Mouse (Mus musculus): Measurements from ENCODE around the gene Pus7. TPM values are rescaled to one million over a fixed set of nuclear protein-coding genes. Genes with fewer than 3 reads are reported as not detected.

The Pus7 gene
- total and polyA plus RNA-seq, 3 experiments: 95.8 to 142 TPM; not detected in 1

DNA sequence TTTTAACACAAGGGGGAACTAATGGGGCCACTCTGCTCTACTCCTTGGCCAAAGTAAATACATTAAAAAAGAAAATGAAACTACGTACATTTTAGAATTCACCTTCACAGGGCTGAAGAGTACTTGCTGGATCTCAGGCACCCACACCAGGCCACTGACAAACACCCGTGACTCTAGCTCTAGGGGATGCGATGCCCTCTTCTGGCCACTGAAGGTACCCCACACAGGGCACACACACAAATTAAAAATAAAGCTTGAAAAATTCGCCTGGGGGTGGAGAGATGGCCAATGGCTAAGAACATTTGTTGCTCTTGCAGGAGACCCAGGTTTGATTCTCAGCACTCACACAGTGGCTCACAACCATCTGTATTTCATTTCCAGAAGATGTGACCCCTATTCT is 27.1 kb downstream of the Pus7 start:
- H3K4me3 ChIP-seq (ENCODE audit: control insufficient read depth in 1 of 2, insufficient read depth in 1 of 2, low read depth in 2 of 2, low read length in 2 of 2): no peak overlapping the region
- H3K9me3 ChIP-seq (replicated peaks; ENCODE audit: insufficient read depth, low read length): no peaks in the 10 kb centered on the region
- H3K27ac ChIP-seq (ENCODE audit: control insufficient read depth, low read depth, low read length): no peak overlapping the region
- no peak overlapping the region for H3K9ac ChIP-seq (ENCODE audit: control insufficient read depth, low read depth, low read length, poor library complexity, severe bottlenecking)
- H3K79me2 ChIP-seq (ENCODE audit: control insufficient read depth, insufficient read depth, low read length, poor library complexity): no peaks in the 10 kb centered on the region
- no peak for TF ChIP-seq ETS1 (IDR thresholded peaks at IDR 0.05; ENCODE audit: low read depth, low read length)
- peak; percentile 30 for TF ChIP-seq SMC3 (IDR thresholded peaks at IDR 0.05; ENCODE audit: low read depth, low read length)
- TF ChIP-seq CTCF (IDR thresholded peaks at IDR 0.05 in 2 of 3, conservative IDR thresholded peaks at IDR 0.05 in 1 of 3; ENCODE audit: control insufficient read depth in 1 of 3, insufficient read depth in 1 of 3, low read depth in 2 of 3, low read length in 3 of 3, poor library complexity in 1 of 3, severe bottlenecking in 1 of 3): peak; percentile 34 to 64 (median 48)
- H3K36me3 ChIP-seq (ENCODE audit: control insufficient read depth in 1 of 2, insufficient read depth in 2 of 2, low read length in 2 of 2): peaks cover 0 to 38% of the 10 kb centered on the region in 2 experiments; a peak in 2 of 4 replicates
- H3K4me1 ChIP-seq (ENCODE audit: control insufficient read depth in 1 of 2, insufficient read depth in 2 of 2, low read length in 2 of 2): no peaks in the 10 kb centered on the region
- peak; percentile 48 for DNase-seq (ENCODE audit: low read depth, low spot score)
- H3K27me3 ChIP-seq (ENCODE audit: control insufficient read depth in 1 of 2, insufficient read depth in 2 of 2, low read length in 2 of 2): no peaks in the 10 kb centered on the region

- Histone ChIP-seq H3K4me1 (ENCODE audit: control insufficient read depth in 1 of 2, insufficient read depth in 2 of 2, low read length in 2 of 2) (no peaks in the 10 kb centered on the region), H3K9me3 (replicated peaks; ENCODE audit: insufficient read depth, low read length) (no peaks in the 10 kb centered on the region), H3K79me2 (ENCODE audit: control insufficient read depth, insufficient read depth, low read length, poor library complexity) (no peaks in the 10 kb centered on the region), H3K4me3 (ENCODE audit: control insufficient read depth in 1 of 2, insufficient read depth in 1 of 2, low read depth in 2 of 2, low read length in 2 of 2) (no peak overlapping the region), H3K27me3 (ENCODE audit: control insufficient read depth in 1 of 2, insufficient read depth in 2 of 2, low read length in 2 of 2) (no peaks in the 10 kb centered on the region), H3K27ac (ENCODE audit: control insufficient read depth, low read depth, low read length) (no peak overlapping the region), H3K9ac (ENCODE audit: control insufficient read depth, low read depth, low read length, poor library complexity, severe bottlenecking) (no peak overlapping the region), H3K36me3 (ENCODE audit: control insufficient read depth in 1 of 2, insufficient read depth in 2 of 2, low read length in 2 of 2) (peaks cover 0 to 38% of the 10 kb centered on the region in 2 experiments; a peak in 2 of 4 replicates)
- DNase-seq (ENCODE audit: low read depth, low spot score): no peak
- no peak for TF ChIP-seq CHD1 (IDR thresholded peaks at IDR 0.05; ENCODE audit: low read depth, low read length)
- no peak for TF ChIP-seq EP300 (IDR thresholded peaks at IDR 0.05; ENCODE audit: low read depth in 1 of 2, low read length in 2 of 2)
- no peak for TF ChIP-seq SIN3A (IDR thresholded peaks at IDR 0.05; ENCODE audit: low read length)
- no peak for TF ChIP-seq ZC3H11A (IDR thresholded peaks at IDR 0.05; ENCODE audit: low read depth, low read length)
Observed at GRCm38 (mm10) chr5:23755591-23755990, 27.9 kb downstream of the Pus7 start.

GRCm38 (mm10) chr5:23749882-23750281 is 33.6 kb downstream of the Pus7 start:
- Histone ChIP-seq H3K4me3 (ENCODE audit: control insufficient read depth in 1 of 2, insufficient read depth in 1 of 2, low read depth in 2 of 2, low read length in 2 of 2) (no peak overlapping the region), H3K79me2 (ENCODE audit: control insufficient read depth, insufficient read depth, low read length, poor library complexity) (no peaks in the 10 kb centered on the region), H3K27ac (ENCODE audit: control insufficient read depth, low read depth, low read length) (no peak overlapping the region), H3K36me3 (ENCODE audit: control insufficient read depth in 1 of 2, insufficient read depth in 2 of 2, low read length in 2 of 2) (peaks cover 0 to 37% of the 10 kb centered on the region in 2 experiments; a peak in 2 of 4 replicates), H3K9me3 (replicated peaks; ENCODE audit: insufficient read depth, low read length) (no peaks in the 10 kb centered on the region), H3K4me1 (ENCODE audit: control insufficient read depth in 1 of 2, insufficient read depth in 2 of 2, low read length in 2 of 2) (no peaks in the 10 kb centered on the region), H3K27me3 (ENCODE audit: control insufficient read depth in 1 of 2, insufficient read depth in 2 of 2, low read length in 2 of 2) (no peaks in the 10 kb centered on the region), H3K9ac (ENCODE audit: control insufficient read depth, low read depth, low read length, poor library complexity, severe bottlenecking) (no peak overlapping the region)
- DNase-seq (ENCODE audit: low read depth, low spot score): no peak
- no peak for TF ChIP-seq MYC (IDR thresholded peaks at IDR 0.05; ENCODE audit: low read depth, low read length)
- TF ChIP-seq UBTF (IDR thresholded peaks at IDR 0.05; ENCODE audit: borderline replicate concordance, insufficient read depth, low read depth, low read length): no peak
- TF ChIP-seq TAL1 (IDR thresholded peaks at IDR 0.05; ENCODE audit: low read length): no peak
- TF ChIP-seq CHD1 (IDR thresholded peaks at IDR 0.05; ENCODE audit: low read depth, low read length): no peak
- TF ChIP-seq USF2 (IDR thresholded peaks at IDR 0.05; ENCODE audit: borderline replicate concordance in 1 of 2, insufficient read depth in 1 of 2, low read depth in 1 of 2, low read length in 2 of 2): no peak
- no peak for TF ChIP-seq POLR2AphosphoS2 (IDR thresholded peaks at IDR 0.05; ENCODE audit: low read length)
- no peak for TF ChIP-seq MYB (IDR thresholded peaks at IDR 0.05; ENCODE audit: low read depth, low read length)
- TF ChIP-seq SIN3A (IDR thresholded peaks at IDR 0.05; ENCODE audit: low read length): no peak
- no peak for TF ChIP-seq ZNF384 (IDR thresholded peaks at IDR 0.05; ENCODE audit: low read depth, low read length)
- no peak for TF ChIP-seq MAFK (IDR thresholded peaks at IDR 0.05; ENCODE audit: borderline replicate concordance, low read depth, low read length)
- no peak for TF ChIP-seq POLR2A (IDR thresholded peaks at IDR 0.05; ENCODE audit: control insufficient read depth in 1 of 2, insufficient read depth in 1 of 2, low read depth in 1 of 2, low read length in 2 of 2, poor library complexity in 1 of 2)
- TF ChIP-seq RAD21 (IDR thresholded peaks at IDR 0.05; ENCODE audit: low read depth, low read length): peak; percentile 7
- no peak for TF ChIP-seq ZMIZ1 (IDR thresholded peaks at IDR 0.05; ENCODE audit: low read depth, low read length)
- no peak for TF ChIP-seq BHLHE40 (IDR thresholded peaks at IDR 0.05; ENCODE audit: borderline replicate concordance, low read depth, low read length)
- peak; percentile 35 for TF ChIP-seq SMC3 (IDR thresholded peaks at IDR 0.05; ENCODE audit: low read depth, low read length)
- TF ChIP-seq E2F4 (IDR thresholded peaks at IDR 0.05; ENCODE audit: borderline replicate concordance, low read depth, low read length): no peak
- no peak for TF ChIP-seq JUND (IDR thresholded peaks at IDR 0.05; ENCODE audit: low read depth, low read length)
- peak in 2 of 3 experiments; percentile 18 to 34; a peak in 2 of 6 replicates for TF ChIP-seq CTCF (IDR thresholded peaks at IDR 0.05 in 2 of 3, conservative IDR thresholded peaks at IDR 0.05 in 1 of 3; ENCODE audit: control insufficient read depth in 1 of 3, insufficient read depth in 1 of 3, low read depth in 2 of 3, low read length in 3 of 3, poor library complexity in 1 of 3, severe bottlenecking in 1 of 3)
- no peak for TF ChIP-seq TBP (IDR thresholded peaks at IDR 0.05; ENCODE audit: low read depth, low read length)

Data from MEL (cell line).